Mouse (Mus musculus) mouse trophoblast stem cell (cell line): ENCODE data around the gene Teddm3.
"Not testable (repeated sequence)": the region's sequence is repeated elsewhere in the genome, so short reads cannot be mapped to it uniquely, and the experiment has no call there.

ENCODE experiments used
- in situ Hi-C, 2 experiments: fragments of 300-500 bp; cut with MseI, MboI; formaldehyde crosslinking; loops; 2 replicates in 1 of 2; 3 replicates in 1 of 2; pipeline ENCODE4 v1.15.1; 2025

Gene Teddm3

DNA sequence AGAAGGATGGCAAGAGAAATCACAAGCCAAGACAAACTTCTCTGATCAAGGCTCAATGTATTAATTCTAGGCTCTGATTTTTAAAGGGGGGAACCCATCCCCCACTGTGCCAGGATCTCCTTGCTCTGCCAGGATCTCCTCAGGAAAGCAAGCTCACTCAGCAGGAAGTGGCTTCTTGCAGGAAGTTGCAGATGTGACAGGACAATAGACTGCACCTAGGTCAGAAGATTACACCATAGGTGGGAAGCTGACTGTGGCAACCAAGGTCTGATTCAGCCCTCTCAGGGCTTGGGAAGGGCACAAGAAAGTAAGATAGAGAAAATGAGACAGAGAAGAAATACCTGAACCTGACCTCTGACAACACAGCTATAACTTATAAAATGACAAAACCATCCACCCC lies 2.5 kb upstream of the Teddm3 start:
- in situ Hi-C loops: not testable (repeated sequence)

DNA sequence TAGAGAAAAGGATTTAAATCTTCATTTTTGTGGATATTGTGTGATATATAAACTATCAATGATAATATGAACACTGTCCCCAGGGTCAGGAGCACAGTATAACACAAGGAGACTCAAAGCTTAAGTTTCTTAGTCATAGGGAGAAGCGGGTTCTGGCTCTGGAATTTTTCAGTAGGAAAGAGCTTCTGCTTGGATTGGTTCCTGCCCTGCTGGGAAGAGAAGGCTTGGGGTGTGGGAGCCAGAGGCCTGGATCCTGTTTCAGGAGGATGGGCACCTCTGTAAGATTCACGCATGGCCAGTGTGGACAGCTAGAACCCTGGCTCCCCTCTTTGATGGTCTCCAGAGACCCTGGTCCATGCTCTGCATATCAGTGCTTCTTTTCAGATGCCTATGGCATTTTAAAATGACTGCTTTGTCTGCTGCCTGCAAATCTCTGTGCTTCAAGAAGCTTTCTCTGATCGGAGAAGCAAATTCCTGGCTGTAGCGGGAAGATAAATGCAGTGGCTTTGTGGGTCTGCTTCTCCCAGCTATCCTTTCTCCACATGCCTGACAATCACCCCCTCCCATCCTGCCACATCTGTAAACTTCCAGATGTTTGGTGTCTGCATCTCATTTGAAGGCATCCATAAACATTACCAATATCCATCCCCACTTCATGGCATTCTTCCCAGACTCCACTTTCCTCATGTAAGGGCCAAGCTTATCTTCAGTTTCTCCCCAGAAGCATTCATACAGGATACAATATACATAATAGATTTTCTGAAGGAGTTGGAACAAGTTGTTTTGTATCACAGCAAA lies 2.0 kb downstream of the Teddm3 start:
- in situ Hi-C loops: no loop called here

DNA sequence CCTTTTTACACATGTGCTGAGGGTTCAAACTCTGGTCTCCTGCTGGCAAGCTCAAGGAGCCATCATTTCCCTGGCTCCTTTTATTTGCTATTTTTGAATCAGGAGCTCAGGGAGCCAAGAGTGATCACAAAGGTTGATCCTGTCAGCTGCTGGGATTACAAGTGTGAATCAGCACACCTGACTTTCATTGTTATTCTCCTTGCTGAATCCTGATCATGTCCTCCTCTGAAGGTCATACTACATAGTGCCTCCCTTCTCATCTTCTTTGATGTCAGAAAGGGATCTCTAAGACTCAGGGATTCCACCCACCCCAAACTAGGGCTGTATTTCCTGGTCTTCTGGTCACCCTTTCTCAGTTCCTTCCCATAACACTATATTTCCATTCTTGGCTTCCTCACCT lies 3.9 kb downstream of the Teddm3 start:
- in situ Hi-C loops: no loop called here

DNA sequence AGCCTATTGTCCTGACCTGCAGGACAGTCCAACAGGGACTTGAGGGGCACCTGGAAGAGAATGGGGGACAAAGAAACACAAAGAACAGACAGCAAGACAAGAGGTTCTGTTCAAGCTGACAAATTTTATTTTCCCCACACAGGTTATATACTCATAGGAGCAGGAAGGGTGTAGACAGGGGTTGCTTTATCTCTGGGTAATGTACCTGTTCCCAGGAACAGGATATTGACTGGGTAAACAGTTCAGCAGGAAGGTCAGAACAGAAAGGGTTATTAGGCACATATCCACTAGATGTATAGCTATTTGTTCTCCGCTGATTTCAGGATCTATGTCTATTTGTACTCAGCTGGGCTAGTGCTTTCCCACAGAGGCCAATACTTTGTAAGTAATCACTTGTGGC lies 5.3 kb downstream of the Teddm3 start:
- in situ Hi-C loops: not testable (repeated sequence)

DNA sequence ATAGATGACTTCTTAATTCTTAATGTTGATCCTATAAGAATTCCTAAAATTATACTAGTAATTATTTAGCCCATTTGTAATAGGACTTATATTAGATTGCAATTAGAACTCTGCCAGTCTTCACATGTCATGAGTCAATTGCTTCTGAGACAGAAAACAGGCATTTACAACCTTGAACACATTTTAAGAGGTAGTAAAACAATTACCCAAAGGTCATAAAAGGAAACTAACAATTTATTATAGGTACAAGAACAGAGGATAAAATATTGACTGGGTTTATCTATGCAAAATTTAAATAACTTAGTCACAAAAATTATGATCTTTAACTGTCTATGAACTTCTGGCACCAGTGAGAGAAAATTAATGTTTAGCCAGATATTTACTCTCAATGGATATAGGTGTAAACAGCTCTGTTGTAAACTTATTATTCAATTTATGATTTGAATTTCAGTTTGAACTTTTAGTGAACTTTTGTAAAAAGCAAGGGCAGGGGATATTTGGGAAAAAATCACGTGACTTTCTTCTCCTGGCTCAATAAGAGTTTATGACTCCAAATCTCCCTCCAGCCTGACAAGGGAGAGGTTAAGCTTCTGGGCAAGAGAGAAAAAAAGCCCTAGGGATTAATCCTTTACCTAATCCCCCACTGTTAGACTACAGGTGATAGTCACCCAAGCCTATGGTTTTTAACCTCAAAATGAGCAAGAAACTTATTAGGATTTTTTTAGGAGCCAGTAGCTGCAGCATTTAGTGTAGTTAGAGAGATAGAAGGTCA lies 17.3 kb downstream of the Teddm3 start:
- in situ Hi-C loops: no loop called here

DNA sequence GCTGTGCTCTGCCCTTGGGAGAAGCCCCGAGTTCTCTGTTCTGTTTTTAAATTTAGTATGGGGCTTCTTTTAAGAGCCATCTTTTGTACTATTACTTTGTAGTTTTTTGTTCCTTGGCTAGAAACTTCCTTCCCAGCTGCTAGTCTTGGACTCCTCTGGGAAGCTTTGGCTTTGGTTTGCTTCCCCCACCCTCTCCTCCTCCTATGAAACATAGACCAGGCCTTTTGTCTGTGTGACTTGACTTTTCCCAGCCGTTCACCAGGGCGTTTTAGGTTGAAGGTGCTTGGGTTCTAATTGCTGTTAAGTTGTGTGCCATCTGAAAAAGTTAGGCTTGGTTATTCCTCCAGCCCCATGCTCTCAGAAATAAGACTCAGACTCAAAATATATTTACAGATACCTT lies 26.1 kb downstream of the Teddm3 start:
- in situ Hi-C loops: not testable (repeated sequence)

DNA sequence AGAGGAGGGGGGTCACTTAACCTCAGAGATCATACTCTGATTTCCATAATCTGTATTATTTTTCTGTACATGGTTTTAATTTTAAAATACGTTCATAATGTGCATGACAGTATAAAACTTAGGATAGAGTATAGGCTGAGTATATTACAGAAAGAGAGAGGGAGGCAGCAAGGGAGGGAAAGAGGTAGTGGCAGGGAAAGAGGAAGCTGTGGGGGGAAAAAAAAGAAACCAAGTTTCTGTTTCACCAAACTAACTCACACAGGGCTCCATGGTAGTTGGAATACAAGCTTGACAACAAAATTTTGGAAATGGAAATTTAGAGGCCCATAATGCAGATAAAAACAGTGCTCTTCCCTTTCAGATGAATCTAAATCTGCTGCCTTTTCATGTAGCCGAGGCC lies 31.0 kb downstream of the Teddm3 start:
- in situ Hi-C loops: not testable (repeated sequence)

DNA sequence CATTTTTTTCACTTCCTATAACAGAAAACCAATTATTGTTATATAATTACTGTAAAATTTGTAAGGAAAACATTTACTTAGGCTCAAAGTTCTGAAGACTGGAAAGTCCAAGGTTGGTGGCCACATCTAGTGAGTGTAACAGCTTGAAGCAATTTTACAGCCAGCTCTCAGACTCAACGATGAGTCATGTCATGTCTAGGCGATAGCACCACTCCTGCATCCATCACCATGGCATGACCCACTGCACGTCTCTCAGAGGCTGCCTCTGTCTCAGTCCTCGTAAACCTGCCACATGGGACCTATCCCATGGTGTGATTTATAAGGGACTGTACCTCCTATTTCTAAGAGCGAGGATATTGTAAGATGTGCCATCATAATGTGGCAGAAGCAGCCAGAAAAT lies 37.7 kb downstream of the Teddm3 start:
- in situ Hi-C loops: no loop called here

DNA sequence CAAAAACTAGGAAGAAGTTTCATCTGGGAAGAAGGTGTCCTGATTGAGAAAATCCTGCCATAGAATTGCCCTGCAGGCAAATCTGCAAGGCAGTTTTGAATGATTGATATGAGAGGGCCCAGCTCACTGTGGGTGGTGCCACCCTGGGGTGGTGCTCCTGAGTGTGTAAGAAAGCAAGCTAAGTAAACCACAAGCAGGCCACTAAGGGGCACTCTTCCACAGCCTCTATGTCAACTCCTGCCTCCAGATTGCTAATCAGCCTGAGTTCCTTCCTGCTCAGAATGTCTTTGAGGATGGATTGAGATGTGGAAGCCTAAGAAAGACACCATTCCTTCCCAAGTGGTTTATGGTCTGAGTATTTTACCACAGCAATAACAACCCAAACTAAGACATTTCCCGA lies 44.3 kb downstream of the Teddm3 start:
- in situ Hi-C loops: no loop called here
